ENCODE assay signal across 8 mouse cellular contexts in the genomic region with DNA sequence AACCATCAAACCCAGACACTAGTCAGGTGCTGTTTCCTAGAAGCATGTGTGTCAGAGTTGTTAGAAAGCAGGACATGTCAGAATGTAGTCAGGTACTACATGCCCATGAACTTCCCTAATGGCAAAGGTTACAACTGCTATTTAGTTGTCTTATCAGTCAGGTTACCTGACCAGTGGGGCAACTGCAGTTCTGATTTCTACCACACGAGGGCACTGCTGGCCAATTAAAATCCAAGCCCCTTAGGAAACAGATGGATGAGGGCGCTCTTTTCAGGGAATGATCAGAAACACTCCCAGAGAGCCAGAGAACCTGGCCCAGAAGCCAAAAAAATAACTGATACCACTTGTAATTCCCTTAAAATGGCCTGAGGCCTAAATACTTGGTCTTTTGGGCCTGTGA.
DNase-seq lines count a peak whose midpoint lies in the region; ATAC-seq and TF ChIP-seq lines count a peak whose summit lies in the region.

No protein-coding gene starts in this region.

- no peaks in the 10 kb centered on the region for H3K4me1 ChIP-seq in hindbrain, postnatal 0 days (ENCODE audit: insufficient read depth, low read length)
- H3K4me1 ChIP-seq in neural tube, embryonic 15.5 days = peaks cover 37% of the 10 kb centered on the region

- no peaks in the 10 kb centered on the region for H3K27me3 ChIP-seq in Patski
- H3K27me3 ChIP-seq in hindbrain, postnatal 0 days (ENCODE audit: insufficient read depth, low read length) = no peaks in the 10 kb centered on the region
- H3K27me3 ChIP-seq in neural tube, embryonic 15.5 days (replicated peaks) = no peaks in the 10 kb centered on the region

- H3K36me3 ChIP-seq in hindbrain, postnatal 0 days (ENCODE audit: insufficient read depth, low read length) = peaks cover 28% of the 10 kb centered on the region; the same call in 1 of the 2 replicates
- peaks cover 27% of the 10 kb centered on the region for H3K36me3 ChIP-seq in neural tube, embryonic 15.5 days

- no peak overlapping the region for H3K27ac ChIP-seq in hindbrain, postnatal 0 days
- H3K27ac ChIP-seq in neural tube, embryonic 15.5 days (replicated peaks) = peak overlapping the region; percentile 3; the same call in 1 of the 2 replicates

- intact Hi-C loops in left cerebral cortex, postnatal 36 days (cut with DNase I) = loop anchor here (1.0 to 10.0 kb wide), 4 partner anchors 32 to 190 kb away; partner anchors contain the start of gene Pnmt

- in situ Hi-C loops in Patski (cut with MboI; ENCODE audit: low pct_unique_long_range_greater_than_20kb) = loop anchor here (5.0 kb wide), 2 partner anchors 72 to 197 kb away; no protein-coding TSS in a partner anchor

- TF ChIP-seq CTCF in Patski (IDR thresholded peaks at IDR 0.05) = peak; percentile 97
- TF ChIP-seq CTCF in hindbrain, postnatal 0 days (IDR thresholded peaks at IDR 0.05; ENCODE audit: low read depth) = peak; percentile 98

- no peak for ATAC-seq in Patski
- ATAC-seq in hindbrain, postnatal 0 days = no peak
- no peak for ATAC-seq in neural tube, embryonic 15.5 days (ENCODE audit: low FRiP score)

- no peaks in the 10 kb centered on the region for H3K9me3 ChIP-seq in hindbrain, postnatal 0 days (ENCODE audit: low read length)
- no peaks in the 10 kb centered on the region for H3K9me3 ChIP-seq in neural tube, embryonic 15.5 days (replicated peaks)

- WGBS in hindbrain, postnatal 0 days = 0% methylated on average over 2 of the region's 2 CpGs
- 4% methylated on average over 2 of the region's 2 CpGs for WGBS in neural tube, embryonic 15.5 days

- POLR2A ChIA-PET in Patski (lab: Charles Lee) = no interaction called here

- no peak overlapping the region for H3K4me2 ChIP-seq in hindbrain, postnatal 0 days (ENCODE audit: low read depth, low read length)
- H3K4me2 ChIP-seq in neural tube, embryonic 15.5 days = no peak overlapping the region

- CTCF ChIA-PET in Patski (lab: Charles Lee) = interaction anchor here (0.8 to 2.3 kb wide), 5 partner anchors 11 to 193 kb away, joined by 3 to 21 read pairs (median 4); no protein-coding TSS in a partner anchor

- no peak overlapping the region for H3K4me3 ChIP-seq in hindbrain, postnatal 0 days (ENCODE audit: low read length)
- no peak overlapping the region for H3K4me3 ChIP-seq in neural tube, embryonic 15.5 days (replicated peaks)

- H3K9ac ChIP-seq in hindbrain, postnatal 0 days (replicated peaks; ENCODE audit: low read length) = no peak overlapping the region
- no peak overlapping the region for H3K9ac ChIP-seq in neural tube, embryonic 15.5 days (replicated peaks)

- DNase-seq in 3134 (ENCODE audit: extremely low read depth, insufficient read length, low spot score) = peak; percentile 25
- peak; percentile 20 for DNase-seq in Patski (ENCODE audit: low read depth, low spot score)
- peak; percentile 94 to 98 for DNase-seq in cerebellum, postnatal 10 days
- peak; percentile 73 to 90 for DNase-seq in frontal cortex, postnatal 14 days (ENCODE audit: low spot score in 2 of 2)
- peak; percentile 90 for DNase-seq in hindbrain, postnatal 0 days (ENCODE audit: low spot score)
- peak; percentile 81 to 85 for DNase-seq in left cerebral cortex, postnatal 36 days (ENCODE audit: low spot score in 2 of 2)
- peak; percentile 21 to 29 for DNase-seq in thymus, adult 18-20 months

Comparison
In these comparisons a context has a peak if more than half of its experiments do, and no peak if none do; other contexts are left out.
1. DNase-seq: peak in every context shown above with its lines; median percentile 96 in cerebellum, postnatal 10 days; 90 in hindbrain, postnatal 0 days; 83 in left cerebral cortex, postnatal 36 days; 82 in frontal cortex, postnatal 14 days; 25 in 3134; 25 in thymus, adult 18-20 months; 20 in Patski.